Mouse (Mus musculus) E14TG2a.4 (cell line): ENCODE data around the gene Plch1.

ENCODE experiments used
- CTCF ChIP-seq: conservative IDR thresholded peaks from 2 replicates; pipeline ENCODE4 v1.5.1; 2014; ENCODE audit warnings: low read length
- NANOG ChIP-seq: IDR thresholded peaks from 2 replicates; pipeline ENCODE4 v1.6.1; 2014; ENCODE audit warnings: borderline replicate concordance, low read length, mixed read lengths
- POU5F1 ChIP-seq: IDR thresholded peaks from 2 replicates; pipeline ENCODE4 v1.6.1; 2014; ENCODE audit warnings: low read length, borderline replicate concordance

- TF ChIP-seq CTCF (no peak), NANOG (no peak), POU5F1 (no peak)
These were observed 126.5 kb downstream of the Plch1 start for GRCm38 (mm10) chr3:63772617-63773305.
